ENCODE assay signal across 13 mouse cellular contexts in genomic region chr16:75717405-75718173, GRCm38 (mm10). TPM values are rescaled to one million over a fixed set of nuclear protein-coding genes. Genes with fewer than 3 reads are reported as not detected.
DNase-seq lines count a peak whose midpoint lies in the region; ATAC-seq and TF ChIP-seq lines count a peak whose summit lies in the region.
"Had no signal": no experiment of that assay in that cellular context is flagged by ENCODE, and none has a peak within 500 bp of the region (broad histone marks: within the 10 kb centered on the region; RNA-seq: fewer than 3 reads in every experiment).

No protein-coding gene starts in this region.

- H3K9ac ChIP-seq in liver, embryonic 13.5 days = no peak overlapping the region
- no peak overlapping the region for H3K9ac ChIP-seq in neural tube, embryonic 15.5 days (replicated peaks)
- no peak overlapping the region for H3K9ac ChIP-seq in midbrain, embryonic 11.5 days (ENCODE audit: low read length)
- H3K9ac ChIP-seq: forebrain, postnatal 0 days; limb, embryonic 12.5 days; midbrain, embryonic 15.5 days had no signal

- no peak for TF ChIP-seq POLR2A in cerebellum, adult 2 months (IDR thresholded peaks at IDR 0.05; ENCODE audit: borderline replicate concordance, insufficient read depth, low read length)

- peaks cover 9% of the 10 kb centered on the region for H3K4me1 ChIP-seq in liver, embryonic 13.5 days (replicated peaks)
- H3K4me1 ChIP-seq in neural tube, embryonic 15.5 days = no peaks in the 10 kb centered on the region
- H3K4me1 ChIP-seq in cerebellum, adult 2 months (ENCODE audit: control insufficient read depth, insufficient read depth, low read length) = no peaks in the 10 kb centered on the region
- no peaks in the 10 kb centered on the region for H3K4me1 ChIP-seq in midbrain, embryonic 11.5 days (ENCODE audit: control insufficient read depth, insufficient read depth, low read length)
- H3K4me1 ChIP-seq: limb, embryonic 12.5 days; midbrain, embryonic 15.5 days had no signal

- no peaks in the 10 kb centered on the region for H3K36me3 ChIP-seq in liver, embryonic 13.5 days
- H3K36me3 ChIP-seq in neural tube, embryonic 15.5 days = no peaks in the 10 kb centered on the region
- H3K36me3 ChIP-seq in midbrain, embryonic 11.5 days (ENCODE audit: control insufficient read depth, insufficient read depth, low read length) = no peaks in the 10 kb centered on the region
- H3K36me3 ChIP-seq: limb, embryonic 12.5 days; midbrain, embryonic 15.5 days had no signal

- no peak overlapping the region for H3K4me3 ChIP-seq in liver, embryonic 13.5 days (replicated peaks)
- H3K4me3 ChIP-seq in neural tube, embryonic 15.5 days (replicated peaks) = no peak overlapping the region
- no peak overlapping the region for H3K4me3 ChIP-seq in cerebellum, adult 2 months (replicated peaks; ENCODE audit: insufficient read depth, low read depth, low read length)
- no peak overlapping the region for H3K4me3 ChIP-seq in midbrain, embryonic 11.5 days (ENCODE audit: low read depth, low read length)
- H3K4me3 ChIP-seq: limb, embryonic 12.5 days; midbrain, embryonic 15.5 days had no signal

- H3K4me2 ChIP-seq in liver, embryonic 13.5 days = 0 out of 2 replicates have a peak overlapping the region, but pooled peaks have one; percentile 0
- H3K4me2 ChIP-seq in neural tube, embryonic 15.5 days = no peak overlapping the region
- no peak overlapping the region for H3K4me2 ChIP-seq in midbrain, embryonic 11.5 days
- H3K4me2 ChIP-seq: limb, embryonic 12.5 days; midbrain, embryonic 15.5 days had no signal

- peak; percentile 60 for DNase-seq in heart, adult 11 months
- no peak for DNase-seq in heart, adult 9 months (ENCODE audit: low spot score in 2 of 2)
- peak; percentile 59 for DNase-seq in 3134 (ENCODE audit: extremely low read depth, insufficient read length, low spot score)
- peak; percentile 36 for DNase-seq in c-Kit-negative CD71-positive TER-119-positive erythroid progenitor cells, embryonic 14.5 days (ENCODE audit: low read depth, low spot score)
- DNase-seq in liver, embryonic 13.5 days = peak; percentile 33
- DNase-seq in cerebellum, adult 2 months = no peak
- no peak for DNase-seq in midbrain, embryonic 11.5 days (ENCODE audit: low spot score, missing footprints)
- DNase-seq: cerebellum, adult 18-20 months; forebrain, postnatal 0 days; kidney, adult 2 months had no signal

- 30% methylated on average over 2 of the region's 2 CpGs for WGBS in liver, embryonic 13.5 days (ENCODE audit: insufficient replicate concordance)
- 52% methylated on average over 2 of the region's 2 CpGs for WGBS in neural tube, embryonic 15.5 days
- 59% methylated on average over 2 of the region's 2 CpGs for WGBS in cerebellum, adult 2 months
- WGBS in midbrain, embryonic 11.5 days = 62% methylated on average over 2 of the region's 2 CpGs

- ATAC-seq in liver, embryonic 13.5 days (ENCODE audit: low read depth) = peak; percentile 98
- ATAC-seq in neural tube, embryonic 15.5 days (ENCODE audit: low FRiP score) = no peak
- ATAC-seq in midbrain, embryonic 11.5 days (ENCODE audit: low FRiP score) = no peak
- ATAC-seq: forebrain, postnatal 0 days; midbrain, embryonic 15.5 days had no signal

- peak overlapping the region; percentile 56 for H3K27ac ChIP-seq in liver, embryonic 13.5 days
- H3K27ac ChIP-seq in neural tube, embryonic 15.5 days (replicated peaks) = no peak overlapping the region
- no peak overlapping the region for H3K27ac ChIP-seq in cerebellum, adult 2 months (ENCODE audit: insufficient read depth, low read length)
- no peak overlapping the region for H3K27ac ChIP-seq in midbrain, embryonic 11.5 days (ENCODE audit: low read depth, low read length)
- H3K27ac ChIP-seq: limb, embryonic 12.5 days; midbrain, embryonic 15.5 days had no signal

- TF ChIP-seq CTCF in cerebellum, adult 2 months (IDR thresholded peaks at IDR 0.05; ENCODE audit: borderline replicate concordance, insufficient read depth, low read depth, low read length) = no peak

- H3K27me3 ChIP-seq in liver, embryonic 13.5 days = no peaks in the 10 kb centered on the region
- no peaks in the 10 kb centered on the region for H3K27me3 ChIP-seq in neural tube, embryonic 15.5 days (replicated peaks)
- no peaks in the 10 kb centered on the region for H3K27me3 ChIP-seq in cerebellum, adult 2 months (ENCODE audit: control insufficient read depth, insufficient read depth, low read length)
- no peaks in the 10 kb centered on the region for H3K27me3 ChIP-seq in midbrain, embryonic 11.5 days (ENCODE audit: control insufficient read depth, insufficient read depth, low read length)
- H3K27me3 ChIP-seq: limb, embryonic 12.5 days; midbrain, embryonic 15.5 days had no signal

- no peaks in the 10 kb centered on the region for H3K9me3 ChIP-seq in liver, embryonic 13.5 days (replicated peaks)
- H3K9me3 ChIP-seq in neural tube, embryonic 15.5 days (replicated peaks) = no peaks in the 10 kb centered on the region
- no peaks in the 10 kb centered on the region for H3K9me3 ChIP-seq in midbrain, embryonic 11.5 days (ENCODE audit: control insufficient read depth, low read length)
- H3K9me3 ChIP-seq: limb, embryonic 12.5 days; midbrain, embryonic 15.5 days had no signal

RNA-seq across cellular contexts. Expression of gene Hspa13, which starts 49.3 kb away (rescaled TPM):
- polyA plus RNA-seq in liver, embryonic 13.5 days (2015; fragmentation: Nextera tagmentation; extraction: Ambion mirVana) = 9.2 and 11.6 TPM in 2 replicates
- 34.9 and 37.5 TPM in 2 replicates for polyA plus RNA-seq in neural tube, embryonic 15.5 days (2015; fragmentation: Nextera tagmentation; extraction: Ambion mirVana)
- 14.9 and 15.4 TPM in 2 replicates for polyA plus RNA-seq in cerebellum, adult 2 months (2012; rRNA removed)
- polyA plus RNA-seq in midbrain, embryonic 11.5 days (2014; fragmentation: Nextera tagmentation; extraction: Ambion mirVana) = 42.8 and 48.7 TPM in 2 replicates

Comparison
In these comparisons a context has a peak if more than half of its experiments do, and no peak if none do; other contexts are left out.
1. DNase-seq: peak in heart, adult 11 months (single experiment), 3134 (single experiment), c-Kit-negative CD71-positive TER-119-positive erythroid progenitor cells, embryonic 14.5 days (single experiment) and liver, embryonic 13.5 days (single experiment); none in heart, adult 9 months (0 of 2), cerebellum, adult 2 months (0 of 2) and midbrain, embryonic 11.5 days (single experiment).